Mouse (Mus musculus) heart, adult 18-20 months (tissue): ENCODE measurements around the gene Rarg. TPM values are rescaled to one million over a fixed set of nuclear protein-coding genes. Genes with fewer than 3 reads are reported as not detected.

ENCODE experiments used
- DNase-seq, 2 experiments: peaks; one replicate each; pipeline ENCODE4 v3.0.0; 2021 to 2022; ENCODE audit warnings: mixed read lengths in 1 of 2
- total RNA-seq, 2 experiments: library from RNA; stranded (reverse); gene quantifications; 2 replicates each; pipeline ENCODE4 v1.2.3; 2021

Gene Rarg
- total RNA-seq, 2 experiments from 2014 or later: 13.5 to 16.7 TPM

GRCm38 (mm10) chr15:102258076-102258470 is 756 bp upstream of the Rarg start:
- peak in 1 of 2 experiments; percentile 82 for DNase-seq

GRCm38 (mm10) chr15:102256431-102257201 is 701 bp downstream of the Rarg start:
- DNase-seq: peak in 1 of 2 experiments; percentile 61

- peak in 1 of 2 experiments; percentile 7 for DNase-seq
These were observed 1.6 kb downstream of the Rarg start for GRCm38 (mm10) chr15:102255547-102256255.

- DNase-seq: no peak
These were observed 6.8 kb downstream of the Rarg start for GRCm38 (mm10) chr15:102250521-102250920.

- no peak for DNase-seq
These were observed 7.3 kb downstream of the Rarg start for GRCm38 (mm10) chr15:102249967-102250366.

GRCm38 (mm10) chr15:102249251-102249691 is 8.0 kb downstream of the Rarg start:
- DNase-seq: peak in 1 of 2 experiments; percentile 65

GRCm38 (mm10) chr15:102248812-102249191 is 8.5 kb downstream of the Rarg start:
- no peak for DNase-seq

- no peak for DNase-seq
These were observed 9.0 kb downstream of the Rarg start for GRCm38 (mm10) chr15:102248131-102248811.

GRCm38 (mm10) chr15:102247252-102248130 is 9.8 kb downstream of the Rarg start:
- peak; percentile 89 to 90 for DNase-seq

GRCm38 (mm10) chr15:102246866-102247251 is 10.5 kb downstream of the Rarg start:
- peak; percentile 96 to 99 for DNase-seq

GRCm38 (mm10) chr15:102245891-102246741 is 11.2 kb downstream of the Rarg start:
- peak; percentile 85 to 90 for DNase-seq

GRCm38 (mm10) chr15:102245461-102245881 is 11.8 kb downstream of the Rarg start:
- peak; percentile 60 to 75 for DNase-seq

- DNase-seq: peak in 1 of 2 experiments; percentile 51
These were observed 12.8 kb downstream of the Rarg start for GRCm38 (mm10) chr15:102244306-102245191.

- DNase-seq: peak; percentile 77 to 89
These were observed 13.8 kb downstream of the Rarg start for GRCm38 (mm10) chr15:102243229-102244190.

- DNase-seq: no peak
These were observed 14.7 kb downstream of the Rarg start for GRCm38 (mm10) chr15:102242404-102243228.

GRCm38 (mm10) chr15:102240607-102241006 is 16.7 kb downstream of the Rarg start:
- peak; percentile 46 to 83 for DNase-seq

GRCm38 (mm10) chr15:102239851-102240250 is 17.5 kb downstream of the Rarg start:
- DNase-seq: no peak

- peak; percentile 82 to 87 for DNase-seq
These were observed 18.1 kb downstream of the Rarg start for GRCm38 (mm10) chr15:102239260-102239590.
